Mouse (Mus musculus): ENCODE measurements around the gene Picalm. TPM values are rescaled to one million over a fixed set of nuclear protein-coding genes. Genes with fewer than 3 reads are reported as not detected.
"Not testable (repeated sequence)": the region's sequence is repeated elsewhere in the genome, so short reads cannot be mapped to it uniquely, and the experiment has no call there.

The Picalm gene
- polyA plus RNA-seq, 1 experiment from 2014 or later: 58.0 TPM

GRCm38 (mm10) chr7:90164276-90164675, 34.3 kb downstream of the Picalm start:
- 97% methylated on average over 1 of the region's 1 CpGs for WGBS
- no peaks in the 10 kb centered on the region for H3K4me1 ChIP-seq (ENCODE audit: control insufficient read depth, insufficient read depth, low read length)
- H3K4me2 ChIP-seq (ENCODE audit: low read depth, low read length): no peak overlapping the region
- ATAC-seq (ENCODE audit: low read depth): no peak
- H3K9ac ChIP-seq (replicated peaks; ENCODE audit: low read depth, low read length): no peak overlapping the region
- H3K27me3 ChIP-seq (ENCODE audit: control insufficient read depth, insufficient read depth, low read length): no peaks in the 10 kb centered on the region
- peaks cover 10% of the 10 kb centered on the region; the same call in 1 of the 2 replicates for H3K36me3 ChIP-seq (ENCODE audit: control insufficient read depth, insufficient read depth, low read length)
- H3K27ac ChIP-seq (ENCODE audit: low read depth, low read length): no peak overlapping the region
- H3K4me3 ChIP-seq (ENCODE audit: low read depth, low read length): no peak overlapping the region
- H3K9me3 ChIP-seq (ENCODE audit: control insufficient read depth, low read length): no peaks in the 10 kb centered on the region

GRCm38 (mm10) chr7:90165970-90166369, 36.0 kb downstream of the Picalm start:
- Histone ChIP-seq H3K36me3 (ENCODE audit: control insufficient read depth, insufficient read depth, low read length) (peaks cover 10% of the 10 kb centered on the region; the same call in 1 of the 2 replicates), H3K4me1 (ENCODE audit: control insufficient read depth, insufficient read depth, low read length) (no peaks in the 10 kb centered on the region), H3K9me3 (ENCODE audit: control insufficient read depth, low read length) (no peaks in the 10 kb centered on the region), H3K27ac (ENCODE audit: low read depth, low read length) (no peak overlapping the region), H3K4me2 (ENCODE audit: low read depth, low read length) (no peak overlapping the region), H3K9ac (replicated peaks; ENCODE audit: low read depth, low read length) (no peak overlapping the region), H3K27me3 (ENCODE audit: control insufficient read depth, insufficient read depth, low read length) (no peaks in the 10 kb centered on the region), H3K4me3 (ENCODE audit: low read depth, low read length) (no peak overlapping the region)
- WGBS: 98% methylated on average over 1 of the region's 1 CpGs
- no peak for ATAC-seq (ENCODE audit: low read depth)

GRCm38 (mm10) chr7:90167777-90168176, 37.8 kb downstream of the Picalm start:
- H3K4me1 ChIP-seq (ENCODE audit: control insufficient read depth, insufficient read depth, low read length); H3K4me3 ChIP-seq (ENCODE audit: low read depth, low read length); H3K9ac ChIP-seq (replicated peaks; ENCODE audit: low read depth, low read length); H3K27ac ChIP-seq (ENCODE audit: low read depth, low read length); H3K9me3 ChIP-seq (ENCODE audit: control insufficient read depth, low read length); H3K4me2 ChIP-seq (ENCODE audit: low read depth, low read length); ATAC-seq (ENCODE audit: low read depth); H3K27me3 ChIP-seq (ENCODE audit: control insufficient read depth, insufficient read depth, low read length): not testable (repeated sequence)
- WGBS: 84% methylated on average over 10 of the region's 10 CpGs
- H3K36me3 ChIP-seq (ENCODE audit: control insufficient read depth, insufficient read depth, low read length): peaks cover 11% of the 10 kb centered on the region

- WGBS: 97% methylated on average over 1 of the region's 1 CpGs
- no peak overlapping the region for H3K9ac ChIP-seq (replicated peaks; ENCODE audit: low read depth, low read length)
- H3K9me3 ChIP-seq (ENCODE audit: control insufficient read depth, low read length): no peaks in the 10 kb centered on the region
- no peak overlapping the region for H3K4me3 ChIP-seq (ENCODE audit: low read depth, low read length)
- H3K27me3 ChIP-seq (ENCODE audit: control insufficient read depth, insufficient read depth, low read length): no peaks in the 10 kb centered on the region
- no peaks in the 10 kb centered on the region for H3K4me1 ChIP-seq (ENCODE audit: control insufficient read depth, insufficient read depth, low read length)
- H3K36me3 ChIP-seq (ENCODE audit: control insufficient read depth, insufficient read depth, low read length): peaks cover 24% of the 10 kb centered on the region
- H3K4me2 ChIP-seq (ENCODE audit: low read depth, low read length): no peak overlapping the region
- ATAC-seq (ENCODE audit: low read depth): no peak
- H3K27ac ChIP-seq (ENCODE audit: low read depth, low read length): no peak overlapping the region
Observed at GRCm38 (mm10) chr7:90173778-90174177, 43.8 kb downstream of the Picalm start.

- 86% methylated on average over 2 of the region's 2 CpGs for WGBS
- ATAC-seq (ENCODE audit: low read depth): no peak
- Histone ChIP-seq H3K9me3 (ENCODE audit: control insufficient read depth, low read length) (no peaks in the 10 kb centered on the region), H3K27ac (ENCODE audit: low read depth, low read length) (no peak overlapping the region), H3K4me2 (ENCODE audit: low read depth, low read length) (no peak overlapping the region), H3K27me3 (ENCODE audit: control insufficient read depth, insufficient read depth, low read length) (no peaks in the 10 kb centered on the region), H3K9ac (replicated peaks; ENCODE audit: low read depth, low read length) (no peak overlapping the region), H3K4me1 (ENCODE audit: control insufficient read depth, insufficient read depth, low read length) (no peaks in the 10 kb centered on the region), H3K36me3 (ENCODE audit: control insufficient read depth, insufficient read depth, low read length) (peaks cover 34% of the 10 kb centered on the region), H3K4me3 (ENCODE audit: low read depth, low read length) (no peak overlapping the region)
Observed at GRCm38 (mm10) chr7:90175576-90175975, 45.6 kb downstream of the Picalm start.

GRCm38 (mm10) chr7:90180635-90181034, 50.6 kb downstream of the Picalm start:
- Histone ChIP-seq H3K9me3 (ENCODE audit: control insufficient read depth, low read length) (no peaks in the 10 kb centered on the region), H3K27ac (ENCODE audit: low read depth, low read length) (no peak overlapping the region), H3K27me3 (ENCODE audit: control insufficient read depth, insufficient read depth, low read length) (no peaks in the 10 kb centered on the region), H3K9ac (replicated peaks; ENCODE audit: low read depth, low read length) (no peak overlapping the region), H3K4me3 (ENCODE audit: low read depth, low read length) (no peak overlapping the region), H3K36me3 (ENCODE audit: control insufficient read depth, insufficient read depth, low read length) (peaks cover 26% of the 10 kb centered on the region), H3K4me1 (ENCODE audit: control insufficient read depth, insufficient read depth, low read length) (no peaks in the 10 kb centered on the region), H3K4me2 (ENCODE audit: low read depth, low read length) (no peak overlapping the region)
- 100% methylated on average over 1 of the region's 1 CpGs for WGBS
- ATAC-seq (ENCODE audit: low read depth): no peak

DNA sequence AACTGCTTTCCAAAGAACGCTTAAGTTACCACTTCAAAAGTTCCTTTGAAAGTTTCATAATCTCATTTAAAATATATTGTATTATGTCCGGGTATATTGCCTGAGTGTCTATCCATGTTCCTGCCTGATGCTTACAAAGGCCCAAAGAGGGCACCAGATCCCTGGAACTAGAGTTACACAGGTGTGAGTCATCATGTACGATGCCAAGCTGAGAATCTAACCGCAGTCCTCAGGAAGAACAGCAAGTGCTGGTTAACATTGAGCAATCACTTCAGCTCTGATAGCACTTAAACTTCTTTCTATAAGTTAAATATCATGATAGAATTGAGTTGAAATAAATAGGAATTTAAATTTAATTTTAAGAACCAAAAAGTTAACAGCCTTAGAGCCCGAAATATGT, 70.2 kb downstream of the Picalm start:
- H3K27me3 ChIP-seq (ENCODE audit: control insufficient read depth, insufficient read depth, low read length): no peaks in the 10 kb centered on the region
- H3K4me3 ChIP-seq (ENCODE audit: low read depth, low read length): no peak overlapping the region
- no peak overlapping the region for H3K9ac ChIP-seq (replicated peaks; ENCODE audit: low read depth, low read length)
- H3K4me1 ChIP-seq (ENCODE audit: control insufficient read depth, insufficient read depth, low read length): no peaks in the 10 kb centered on the region
- no peak for ATAC-seq (ENCODE audit: low read depth)
- no peak overlapping the region for H3K27ac ChIP-seq (ENCODE audit: low read depth, low read length)
- no peak overlapping the region for H3K4me2 ChIP-seq (ENCODE audit: low read depth, low read length)
- peaks cover 13% of the 10 kb centered on the region for H3K36me3 ChIP-seq (ENCODE audit: control insufficient read depth, insufficient read depth, low read length)
- 95% methylated on average over 5 of the region's 5 CpGs for WGBS
- no peaks in the 10 kb centered on the region for H3K9me3 ChIP-seq (ENCODE audit: control insufficient read depth, low read length)

- Histone ChIP-seq H3K4me3 (ENCODE audit: low read depth, low read length) (no peak overlapping the region), H3K9ac (replicated peaks; ENCODE audit: low read depth, low read length) (no peak overlapping the region), H3K4me2 (ENCODE audit: low read depth, low read length) (no peak overlapping the region), H3K27ac (ENCODE audit: low read depth, low read length) (no peak overlapping the region), H3K36me3 (ENCODE audit: control insufficient read depth, insufficient read depth, low read length) (peaks cover 2% of the 10 kb centered on the region; the same call in 1 of the 2 replicates), H3K27me3 (ENCODE audit: control insufficient read depth, insufficient read depth, low read length) (no peaks in the 10 kb centered on the region), H3K9me3 (ENCODE audit: control insufficient read depth, low read length) (no peaks in the 10 kb centered on the region), H3K4me1 (ENCODE audit: control insufficient read depth, insufficient read depth, low read length) (no peaks in the 10 kb centered on the region)
- ATAC-seq (ENCODE audit: low read depth): no peak
- WGBS: 72% methylated on average over 2 of the region's 2 CpGs
Observed at GRCm38 (mm10) chr7:90201877-90202465, 72.0 kb downstream of the Picalm start.

GRCm38 (mm10) chr7:90203914-90204313, 73.9 kb downstream of the Picalm start:
- H3K9ac ChIP-seq (replicated peaks; ENCODE audit: low read depth, low read length): no peak overlapping the region
- 90% methylated on average over 2 of the region's 2 CpGs for WGBS
- no peak overlapping the region for H3K27ac ChIP-seq (ENCODE audit: low read depth, low read length)
- H3K4me1 ChIP-seq (ENCODE audit: control insufficient read depth, insufficient read depth, low read length): no peaks in the 10 kb centered on the region
- no peak overlapping the region for H3K4me3 ChIP-seq (ENCODE audit: low read depth, low read length)
- no peak overlapping the region for H3K4me2 ChIP-seq (ENCODE audit: low read depth, low read length)
- H3K27me3 ChIP-seq (ENCODE audit: control insufficient read depth, insufficient read depth, low read length): no peaks in the 10 kb centered on the region
- ATAC-seq (ENCODE audit: low read depth): no peak
- no peaks in the 10 kb centered on the region; the same call in 1 of the 2 replicates for H3K36me3 ChIP-seq (ENCODE audit: control insufficient read depth, insufficient read depth, low read length)
- no peaks in the 10 kb centered on the region for H3K9me3 ChIP-seq (ENCODE audit: control insufficient read depth, low read length)

Measured in neural tube, embryonic 14.5 days (tissue).